Mouse (Mus musculus) intestine, embryonic 14.5 days (tissue): Measurements from ENCODE around the gene Tmem178b. TPM values are rescaled to one million over a fixed set of nuclear protein-coding genes. Genes with fewer than 3 reads are reported as not detected.

ENCODE experiments used
- ATAC-seq: fragments of 200-750 bp; cut with Nextera tagmentation; replicated peaks from 2 replicates; pipeline ENCODE4 v1.8.0; 2017; ENCODE audit warnings: low read depth, moderate number of reproducible peaks, moderate TSS enrichment, moderate library complexity; ENCODE audit not compliant: low FRiP score, low TSS enrichment
- DNase-seq: peaks from one replicate; pipeline ENCODE4 v3.0.0-alpha.2; 2018; ENCODE audit warnings: low spot score
- H3K27ac ChIP-seq: fragments of 300-500 bp; sonication (generic); 2 replicates; pipeline ENCODE4 v1.5.1; 2014; ENCODE audit warnings: low read depth, mild to moderate bottlenecking, control low read depth
- H3K27me3 ChIP-seq: fragments of 300-500 bp; sonication (generic); replicated peaks from 2 replicates; pipeline ENCODE4 v1.6.1; 2014; ENCODE audit warnings: low read length, control low read depth; ENCODE audit not compliant: control insufficient read depth, insufficient read depth
- H3K36me3 ChIP-seq: fragments of 300-500 bp; sonication (generic); 2 replicates; pipeline ENCODE4 v1.6.1; 2014; ENCODE audit warnings: low read length, control low read depth; ENCODE audit not compliant: control insufficient read depth, insufficient read depth
- H3K4me1 ChIP-seq: fragments of 300-500 bp; sonication (generic); replicated peaks from 2 replicates; pipeline ENCODE4 v1.6.1; 2014; ENCODE audit warnings: low read length, control low read depth, mixed read lengths; ENCODE audit not compliant: control insufficient read depth, insufficient read depth
- H3K4me2 ChIP-seq: fragments of 300-500 bp; sonication (generic); 2 replicates; pipeline ENCODE4 v1.6.1; 2014; ENCODE audit warnings: low read length
- H3K4me3 ChIP-seq: fragments of 300-500 bp; sonication (generic); 2 replicates; pipeline ENCODE4 v1.5.1; 2014; ENCODE audit warnings: low read depth, low read length, control low read depth, mixed read lengths
- H3K9ac ChIP-seq: fragments of 300-500 bp; sonication (generic); 2 replicates; pipeline ENCODE4 v1.6.1; 2014; ENCODE audit warnings: mild to moderate bottlenecking, low read length
- H3K9me3 ChIP-seq: fragments of 300-500 bp; sonication (generic); 2 replicates; pipeline ENCODE4 v1.6.1; 2016; ENCODE audit warnings: low read length, control low read depth; ENCODE audit not compliant: control insufficient read depth
- WGBS: fragments of 180-500 bp; shearing (Covaris S2); extraction: QIAGEN DNeasy Blood & Tissue Kit; methylation state at CpG from one replicate; pipeline ENCODE4 v1.1.7; 2014; 5-methylcytosine and 5-hydroxymethylcytosine counted together
- polyA plus RNA-seq: library from polyadenylated mRNA; unstranded; fragments of >200 nt; fragmentation: Nextera tagmentation; extraction: Ambion mirVana; gene quantifications from 2 replicates; pipeline ENCODE4 v1.2.1, GENCODE M21; 2014

Gene Tmem178b
- polyA plus RNA-seq, 1 experiment from 2014 or later = 1.5 TPM

- Histone ChIP-seq H3K9me3 (no peaks in the 10 kb centered on the region), H3K27ac (no peak overlapping the region)
Observed at GRCm38 (mm10) chr6:40131936-40132335, 258.9 kb downstream of the Tmem178b start.

GRCm38 (mm10) chr6:40133436-40133835 is 260.4 kb downstream of the Tmem178b start:
- no peak overlapping the region for H3K4me3 ChIP-seq
- no peak overlapping the region for H3K4me2 ChIP-seq
- no peak overlapping the region for H3K9ac ChIP-seq
- ATAC-seq (no peak), DNase-seq (no peak)
- no peaks in the 10 kb centered on the region; the same call in 1 of the 2 replicates for H3K4me1 ChIP-seq
- H3K36me3 ChIP-seq = no peaks in the 10 kb centered on the region
- H3K27me3 ChIP-seq = no peaks in the 10 kb centered on the region
- no peak overlapping the region for H3K27ac ChIP-seq
- no peaks in the 10 kb centered on the region for H3K9me3 ChIP-seq
- 49% methylated on average over 6 of the region's 6 CpGs for WGBS

More at GRCm38 (mm10) chr6:40131936-40132335, 258.9 kb downstream of the Tmem178b start:
- H3K27me3 ChIP-seq = no peaks in the 10 kb centered on the region
- no peak for ATAC-seq
- WGBS = 97% methylated on average over 1 of the region's 1 CpGs
- no peaks in the 10 kb centered on the region; the same call in 1 of the 2 replicates for H3K4me1 ChIP-seq
- H3K9ac ChIP-seq = no peak overlapping the region
- H3K4me3 ChIP-seq = no peak overlapping the region
- no peaks in the 10 kb centered on the region for H3K36me3 ChIP-seq
- no peak overlapping the region for H3K4me2 ChIP-seq
- no peak for DNase-seq

GRCm38 (mm10) chr6:40135716-40136115 is 262.6 kb downstream of the Tmem178b start:
- no peak overlapping the region for H3K9ac ChIP-seq
- H3K4me2 ChIP-seq = no peak overlapping the region
- H3K4me1 ChIP-seq = no peaks in the 10 kb centered on the region; the same call in 1 of the 2 replicates
- H3K27ac ChIP-seq = no peak overlapping the region
- H3K27me3 ChIP-seq = no peaks in the 10 kb centered on the region
- 79% methylated on average over 6 of the region's 6 CpGs for WGBS
- no peak overlapping the region for H3K4me3 ChIP-seq
- ATAC-seq (no peak), DNase-seq (no peak)
- H3K9me3 ChIP-seq = no peaks in the 10 kb centered on the region
- no peaks in the 10 kb centered on the region for H3K36me3 ChIP-seq

- H3K27me3 ChIP-seq = no peaks in the 10 kb centered on the region
- H3K36me3 ChIP-seq = no peaks in the 10 kb centered on the region
- no peaks in the 10 kb centered on the region for H3K9me3 ChIP-seq
- no peak for ATAC-seq
- no peak overlapping the region for H3K4me2 ChIP-seq
- 77% methylated on average over 6 of the region's 6 CpGs for WGBS
- H3K4me3 ChIP-seq = no peak overlapping the region
- H3K4me1 ChIP-seq = no peaks in the 10 kb centered on the region; the same call in 1 of the 2 replicates
- no peak overlapping the region for H3K9ac ChIP-seq
- H3K27ac ChIP-seq = no peak overlapping the region
- peak; percentile 31 for DNase-seq
Observed at GRCm38 (mm10) chr6:40137346-40137745, 264.3 kb downstream of the Tmem178b start.

- H3K36me3 ChIP-seq = no peaks in the 10 kb centered on the region
Observed at GRCm38 (mm10) chr6:40137831-40138520, 264.9 kb downstream of the Tmem178b start.

GRCm38 (mm10) chr6:40142582-40142981 is 269.5 kb downstream of the Tmem178b start:
- 38% methylated on average over 5 of the region's 5 CpGs for WGBS

More at GRCm38 (mm10) chr6:40137831-40138520, 264.9 kb downstream of the Tmem178b start:
- no peak for ATAC-seq
- no peaks in the 10 kb centered on the region; the same call in 1 of the 2 replicates for H3K4me1 ChIP-seq
- peak; percentile 16 for DNase-seq
- no peaks in the 10 kb centered on the region for H3K27me3 ChIP-seq
- H3K4me2 ChIP-seq = no peak overlapping the region
- WGBS = 77% methylated on average over 7 of the region's 7 CpGs
- H3K4me3 ChIP-seq = no peak overlapping the region
- H3K9me3 ChIP-seq = no peaks in the 10 kb centered on the region
- no peak overlapping the region for H3K9ac ChIP-seq
- H3K27ac ChIP-seq = no peak overlapping the region

GRCm38 (mm10) chr6:40144371-40144770 is 271.3 kb downstream of the Tmem178b start:
- H3K4me2 ChIP-seq = no peak overlapping the region
- no peak for ATAC-seq
- H3K4me3 ChIP-seq = no peak overlapping the region
- no peak overlapping the region for H3K9ac ChIP-seq
- H3K27me3 ChIP-seq = no peaks in the 10 kb centered on the region
- no peaks in the 10 kb centered on the region for H3K4me1 ChIP-seq
- no peak for DNase-seq
- H3K36me3 ChIP-seq = no peaks in the 10 kb centered on the region
- H3K27ac ChIP-seq = no peak overlapping the region
- 64% methylated on average over 9 of the region's 9 CpGs for WGBS
- no peaks in the 10 kb centered on the region for H3K9me3 ChIP-seq

More at GRCm38 (mm10) chr6:40142582-40142981, 269.5 kb downstream of the Tmem178b start:
- ATAC-seq (no peak), DNase-seq (no peak)
- Histone ChIP-seq H3K9ac (no peak overlapping the region), H3K27ac (no peak overlapping the region), H3K4me1 (no peaks in the 10 kb centered on the region), H3K9me3 (no peaks in the 10 kb centered on the region), H3K4me3 (no peak overlapping the region), H3K36me3 (no peaks in the 10 kb centered on the region), H3K4me2 (no peak overlapping the region), H3K27me3 (no peaks in the 10 kb centered on the region)

GRCm38 (mm10) chr6:40145601-40146000 is 272.5 kb downstream of the Tmem178b start:
- no peak overlapping the region for H3K4me2 ChIP-seq
- H3K4me1 ChIP-seq = no peaks in the 10 kb centered on the region
- H3K9me3 ChIP-seq = no peaks in the 10 kb centered on the region
- no peaks in the 10 kb centered on the region for H3K36me3 ChIP-seq
- no peak overlapping the region for H3K4me3 ChIP-seq
- H3K27me3 ChIP-seq = no peaks in the 10 kb centered on the region
- H3K9ac ChIP-seq = no peak overlapping the region
- WGBS = 90% methylated on average over 3 of the region's 3 CpGs
- ATAC-seq (no peak), DNase-seq (no peak)
- no peak overlapping the region for H3K27ac ChIP-seq

GRCm38 (mm10) chr6:40152241-40152640 is 279.2 kb downstream of the Tmem178b start:
- Histone ChIP-seq H3K4me1 (no peaks in the 10 kb centered on the region), H3K9me3 (no peaks in the 10 kb centered on the region), H3K27me3 (no peaks in the 10 kb centered on the region), H3K4me3 (no peak overlapping the region), H3K4me2 (no peak overlapping the region), H3K9ac (no peak overlapping the region), H3K27ac (no peak overlapping the region), H3K36me3 (no peaks in the 10 kb centered on the region)
- ATAC-seq (no peak), DNase-seq (no peak)
- 93% methylated on average over 8 of the region's 8 CpGs for WGBS
